Mouse (Mus musculus) left cerebral cortex, adult 8-10 months (tissue): ENCODE measurements around the gene Paqr6. TPM values are rescaled to one million over a fixed set of nuclear protein-coding genes. Genes with fewer than 3 reads are reported as not detected.

Experiments
- DNase-seq, 2 experiments: peaks; one replicate each; pipeline ENCODE4 v3.0.0; 2022; ENCODE audit warnings: low spot score in 2 of 2
- total RNA-seq, 4 experiments: library from RNA; stranded (reverse); gene quantifications; 2 replicates each; pipeline ENCODE4 v1.2.4; 2022

Paqr6 gene
- total RNA-seq, 4 experiments from 2014 or later, result 14.4 to 16.7 (median 14.8) TPM

DNA sequence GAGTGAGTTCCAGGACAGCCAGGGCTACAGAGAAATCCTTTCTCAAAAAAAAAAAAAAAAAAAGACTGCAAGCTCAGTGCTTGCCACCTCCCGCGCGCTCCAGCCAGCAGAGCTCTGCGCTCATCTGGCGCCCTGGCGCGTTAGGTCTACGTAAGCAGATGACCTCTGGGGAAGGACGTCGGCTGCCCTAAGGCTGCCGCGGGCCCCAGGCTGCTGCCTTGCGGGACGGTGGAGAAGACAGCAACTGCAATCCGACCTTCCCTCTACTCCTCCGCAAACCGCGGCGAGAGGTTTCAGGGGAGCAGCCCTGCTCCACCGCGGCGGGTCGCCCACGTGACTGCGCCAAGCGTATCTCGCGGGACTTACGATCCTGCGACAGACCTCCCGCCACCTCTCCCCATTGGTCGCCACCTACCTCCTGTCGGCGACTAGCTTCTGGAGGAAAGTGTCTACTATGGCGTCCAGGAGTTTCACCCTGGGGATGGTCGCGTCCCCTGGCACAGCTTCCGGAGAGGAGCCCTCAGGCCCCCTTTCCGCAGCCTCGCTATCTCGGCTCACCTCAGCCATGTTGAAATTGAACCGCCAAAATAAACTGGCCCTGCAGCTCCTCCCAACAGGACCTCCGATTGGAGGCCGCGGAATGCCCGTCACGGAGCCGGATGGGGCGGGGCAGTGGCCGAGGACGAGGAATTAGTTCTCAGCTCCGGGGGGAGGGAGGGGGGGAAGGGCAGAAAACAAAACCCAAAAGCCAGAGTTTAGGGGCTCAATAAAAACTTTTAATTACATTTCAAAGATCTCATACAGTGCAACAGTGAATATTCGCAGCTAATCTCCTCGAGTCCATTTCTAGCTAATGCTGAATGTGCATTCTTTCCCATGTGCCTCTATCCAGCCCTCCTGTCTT is 45.6 kb downstream of the Paqr6 start, which contains the start of gene Pmf1:
TSS of gene Pmf1 (minus strand) at position 591 of the 904 bp plus-strand sequence.
- DNase-seq, result peak; percentile 86 to 90

DNA sequence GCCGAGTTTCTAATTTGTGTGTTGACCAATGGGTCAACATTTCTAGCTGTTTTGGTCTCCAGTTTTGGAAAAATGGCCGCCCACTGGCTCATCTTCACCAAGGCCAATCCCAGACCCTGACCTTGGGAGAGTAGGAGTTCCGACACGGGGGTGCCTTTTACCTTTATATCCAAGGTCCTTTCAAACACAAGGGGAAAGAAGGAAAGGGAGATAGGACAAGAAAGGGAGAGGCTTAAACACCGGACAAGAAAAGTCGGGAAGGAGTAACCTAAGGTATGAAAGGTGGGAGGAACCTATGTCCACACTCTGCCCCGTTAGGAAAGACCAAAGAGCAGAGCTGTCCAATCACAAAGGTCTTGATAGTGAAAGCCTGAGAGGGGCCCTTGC is 46.3 kb downstream of the Paqr6 start:
- no peak for DNase-seq

- DNase-seq, result no peak
Observed at GRCm38 (mm10) chr3:88411681-88412080, 47.3 kb downstream of the Paqr6 start.

GRCm38 (mm10) chr3:88412636-88413035 is 48.3 kb downstream of the Paqr6 start:
- no peak for DNase-seq

DNA sequence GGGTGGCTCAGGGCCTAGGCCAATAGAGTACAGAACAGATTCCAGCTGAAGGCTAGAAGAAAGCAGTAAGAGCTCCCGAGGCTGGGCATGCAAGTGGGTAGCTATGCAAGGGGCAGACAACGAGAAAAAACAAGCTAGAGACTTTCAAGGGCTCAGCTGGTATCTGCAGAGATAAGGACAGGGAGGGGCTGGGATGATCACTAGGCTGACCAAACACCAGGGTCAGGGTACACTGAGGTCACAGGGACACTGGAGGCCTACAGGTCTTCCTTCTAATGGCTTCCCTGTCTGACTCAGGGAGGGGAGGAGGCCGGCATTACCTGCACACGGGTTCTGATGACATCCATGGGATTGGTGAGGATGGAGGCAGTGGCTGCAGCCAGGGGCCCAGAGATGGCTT is 51.3 kb downstream of the Paqr6 start:
- no peak for DNase-seq

DNA sequence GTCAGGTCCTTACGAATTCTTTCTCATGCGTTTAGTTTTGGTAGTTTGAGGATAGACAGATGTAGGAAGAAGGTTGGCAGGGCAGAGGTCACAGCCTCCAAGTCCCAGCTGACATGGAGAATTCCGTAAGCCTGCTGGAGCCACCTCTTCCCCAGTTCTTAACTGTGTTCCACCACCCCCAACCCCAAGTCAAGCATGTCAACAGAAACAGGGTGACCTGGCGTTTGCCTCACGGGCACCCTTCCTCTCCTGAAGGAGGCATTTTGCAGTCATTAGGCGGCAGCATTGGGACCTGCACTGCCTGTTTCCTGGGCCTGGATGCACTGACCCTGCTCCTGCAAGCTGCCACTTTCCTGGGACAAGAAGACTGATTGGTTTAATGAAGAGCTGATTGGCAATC is 53.6 kb downstream of the Paqr6 start:
- no peak for DNase-seq

Other genes starting within 250 kb of the Paqr6 start
- gene Mef2d, start 222.2 kb upstream of the Paqr6 start, total RNA-seq, result 100 to 1,000 TPM; 190 to 208 (median 194) TPM
- not detected for gene Rhbg, start 109.9 kb upstream of the Paqr6 start, total RNA-seq
- gene Gm38392, start 77.4 kb upstream of the Paqr6 start, total RNA-seq, result under 1 TPM in 1 of 4 experiments, not detected in 3; 0.61 TPM
- 1 to 10 TPM; 3.1 to 6.6 (median 4.3) TPM for gene Tsacc, start 67.6 kb upstream of the Paqr6 start, total RNA-seq
- 100 to 1,000 TPM; 166 to 184 (median 173) TPM for gene Cct3, start 67.5 kb upstream of the Paqr6 start, total RNA-seq
- gene Glmp, start 39.6 kb upstream of the Paqr6 start, total RNA-seq, result 100 to 1,000 TPM in 2 of 4 experiments, 10 to 100 TPM in 2; 97.4 to 106 (median 100) TPM
- 1 to 10 TPM; 1.4 to 2.8 (median 1.8) TPM for gene Tmem79, start 28.4 kb upstream of the Paqr6 start, total RNA-seq
- 10 to 100 TPM; 80.2 to 90.1 (median 83.9) TPM for gene Smg5, start 28.3 kb upstream of the Paqr6 start, total RNA-seq
- gene Bglap3, start 8.2 kb downstream of the Paqr6 start, total RNA-seq, result 1 to 10 TPM in 2 of 4 experiments, under 1 TPM in 2; 0.63 to 2.3 (median 1.3) TPM
- 1 to 10 TPM in 3 of 4 experiments, not detected in 1; 1.1 to 1.8 (median 1.3) TPM for gene Bglap2, start 14.1 kb downstream of the Paqr6 start, total RNA-seq
- 1 to 10 TPM in 1 of 4 experiments, not detected in 3; 2.8 TPM for gene Bglap, start 19.9 kb downstream of the Paqr6 start, total RNA-seq
- 1 to 10 TPM; 7.4 to 9.2 (median 7.8) TPM for gene Pmf1, start 45.7 kb downstream of the Paqr6 start, total RNA-seq
- gene Slc25a44, start 60.6 kb downstream of the Paqr6 start, total RNA-seq, result 10 to 100 TPM; 72.5 to 77.6 (median 75.9) TPM
- 10 to 100 TPM; 63.2 to 71.4 (median 66.8) TPM for gene Sema4a, start 96.6 kb downstream of the Paqr6 start, total RNA-seq
- gene Lmna, start 145.4 kb downstream of the Paqr6 start, total RNA-seq, result 10 to 100 TPM; 50.1 to 67.5 (median 60.3) TPM
- gene Mex3a, start 167.8 kb downstream of the Paqr6 start, total RNA-seq, result 1 to 10 TPM; 2.3 to 3.1 (median 2.6) TPM
- gene Rab25, start 183.7 kb downstream of the Paqr6 start, total RNA-seq, result not detected
- gene Lamtor2, start 188.5 kb downstream of the Paqr6 start, total RNA-seq, result 100 to 1,000 TPM; 102 to 133 (median 110) TPM
- 100 to 1,000 TPM; 121 to 142 (median 129) TPM for gene Ubqln4, start 189.2 kb downstream of the Paqr6 start, total RNA-seq
- gene Ssr2, start 211.3 kb downstream of the Paqr6 start, total RNA-seq, result 10 to 100 TPM; 85.5 to 93.2 (median 89.8) TPM
- gene Arhgef2, start 241.4 kb downstream of the Paqr6 start, total RNA-seq, result 100 to 1,000 TPM; 228 to 247 (median 232) TPM